Mouse (Mus musculus) lung, postnatal 0 days (tissue): Measurements from ENCODE around the gene Ankrd27. TPM values are rescaled to one million over a fixed set of nuclear protein-coding genes. Genes with fewer than 3 reads are reported as not detected.

Experiments used
- ATAC-seq: fragments of 200-750 bp; cut with Nextera tagmentation; 2 replicates; pipeline ENCODE4 v1.8.0; 2017; ENCODE audit warnings: moderate library complexity
- DNase-seq: peaks from one replicate; pipeline ENCODE4 v3.0.0-alpha.2; 2016; ENCODE audit warnings: low spot score
- H3K27ac ChIP-seq: fragments of 300-500 bp; sonication (generic); 2 replicates; pipeline ENCODE4 v1.5.1; 2014; ENCODE audit warnings: antibody characterized with exemption, mild to moderate bottlenecking, low read length, mixed read lengths
- H3K27me3 ChIP-seq: fragments of 300-500 bp; sonication (generic); replicated peaks from 2 replicates; pipeline ENCODE4 v1.6.1; 2014; ENCODE audit warnings: low read length, mixed read lengths; ENCODE audit not compliant: insufficient read depth
- H3K36me3 ChIP-seq: fragments of 300-500 bp; sonication (generic); 2 replicates; pipeline ENCODE4 v1.6.1; 2014; ENCODE audit warnings: low read length, mixed read lengths; ENCODE audit not compliant: insufficient read depth
- H3K4me1 ChIP-seq: fragments of 300-500 bp; sonication (generic); 2 replicates; pipeline ENCODE4 v1.6.1; 2014; ENCODE audit warnings: antibody characterized with exemption, low read depth, low read length, mixed read lengths; ENCODE audit not compliant: insufficient read depth
- H3K4me2 ChIP-seq: fragments of 300-500 bp; sonication (generic); replicated peaks from 2 replicates; pipeline ENCODE4 v1.6.1; 2014; ENCODE audit warnings: low read depth, mild to moderate bottlenecking, low read length, moderate library complexity, mixed read lengths
- H3K4me3 ChIP-seq: fragments of 300-500 bp; sonication (generic); 2 replicates; pipeline ENCODE4 v1.5.1; 2014; ENCODE audit warnings: low read depth, low read length
- H3K9ac ChIP-seq: fragments of 300-500 bp; sonication (generic); replicated peaks from 2 replicates; pipeline ENCODE4 v1.6.1; 2014; ENCODE audit warnings: low read depth, mild to moderate bottlenecking
- H3K9me3 ChIP-seq: fragments of 300-500 bp; sonication (generic); 2 replicates; pipeline ENCODE4 v1.6.1; 2016; ENCODE audit warnings: low read length, mixed read lengths
- CTCF ChIP-seq: IDR thresholded peaks from 2 replicates; pipeline ENCODE4 v1.5.1; 2016; ENCODE audit warnings: antibody characterized with exemption, mild to moderate bottlenecking
- EP300 ChIP-seq: IDR thresholded peaks from 2 replicates; pipeline ENCODE4 v1.6.1; 2016; ENCODE audit warnings: antibody characterized with exemption, mild to moderate bottlenecking, control low read depth
- WGBS: fragments of 180-500 bp; shearing (Covaris S2); extraction: QIAGEN DNeasy Blood & Tissue Kit; methylation state at CpG from one replicate; pipeline ENCODE4 v1.1.7; 2014; 5-methylcytosine and 5-hydroxymethylcytosine counted together
- polyA plus RNA-seq: library from polyadenylated mRNA; unstranded; fragments of >200 nt; fragmentation: Nextera tagmentation; extraction: Ambion mirVana; gene quantifications from 2 replicates; pipeline ENCODE4 v1.2.1, GENCODE M21; 2015

Ankrd27 gene
- polyA plus RNA-seq, 1 experiment from 2014 or later, result 12.7 TPM

GRCm38 (mm10) chr7:35587728-35588127 lies 1.7 kb downstream of the Ankrd27 start:
- no peaks in the 10 kb centered on the region for H3K36me3 ChIP-seq
- 61% methylated on average over 5 of the region's 5 CpGs for WGBS
- TF ChIP-seq EP300, result no peak
- no peak for TF ChIP-seq CTCF
- H3K4me2 ChIP-seq, result no peak overlapping the region
- H3K27ac ChIP-seq, result no peak overlapping the region
- ATAC-seq (no peak), DNase-seq (no peak)
- no peak overlapping the region for H3K9ac ChIP-seq
- no peak overlapping the region for H3K4me3 ChIP-seq
- peaks cover 8% of the 10 kb centered on the region; the same call in 1 of the 2 replicates for H3K4me1 ChIP-seq
- H3K9me3 ChIP-seq, result no peaks in the 10 kb centered on the region
- H3K27me3 ChIP-seq, result peaks cover 14% of the 10 kb centered on the region

GRCm38 (mm10) chr7:35588680-35589428 lies 2.8 kb downstream of the Ankrd27 start:
- no peak overlapping the region for H3K27ac ChIP-seq
- peaks cover 8% of the 10 kb centered on the region; the same call in 1 of the 2 replicates for H3K4me1 ChIP-seq
- WGBS, result 65% methylated on average over 9 of the region's 9 CpGs
- H3K27me3 ChIP-seq, result peaks cover 9% of the 10 kb centered on the region
- ATAC-seq (no peak), DNase-seq (no peak)
- H3K36me3 ChIP-seq, result peaks cover 10% of the 10 kb centered on the region; the same call in 1 of the 2 replicates
- TF ChIP-seq CTCF (no peak), EP300 (no peak)
- no peaks in the 10 kb centered on the region for H3K9me3 ChIP-seq
- no peak overlapping the region for H3K4me2 ChIP-seq
- no peak overlapping the region for H3K9ac ChIP-seq
- no peak overlapping the region for H3K4me3 ChIP-seq

GRCm38 (mm10) chr7:35589485-35589884 lies 3.4 kb downstream of the Ankrd27 start:
- H3K9ac ChIP-seq, result no peak overlapping the region
- DNase-seq, result no peak
- H3K27me3 ChIP-seq, result peaks cover 2% of the 10 kb centered on the region; the same call in 1 of the 2 replicates
- no peaks in the 10 kb centered on the region for H3K9me3 ChIP-seq
- TF ChIP-seq EP300 (no peak), CTCF (no peak)
- peaks cover 10% of the 10 kb centered on the region for H3K36me3 ChIP-seq
- no peak overlapping the region for H3K4me2 ChIP-seq
- 71% methylated on average over 7 of the region's 7 CpGs for WGBS
- no peak overlapping the region for H3K4me3 ChIP-seq
- H3K4me1 ChIP-seq, result peaks cover 8% of the 10 kb centered on the region; the same call in 1 of the 2 replicates
- H3K27ac ChIP-seq, result no peak overlapping the region
- ATAC-seq, result no peak

- Histone ChIP-seq H3K4me1 (peaks cover 8% of the 10 kb centered on the region; the same call in 1 of the 2 replicates), H3K27ac (no peak overlapping the region), H3K27me3 (no peaks in the 10 kb centered on the region), H3K4me3 (no peak overlapping the region), H3K36me3 (peaks cover 10% of the 10 kb centered on the region), H3K9me3 (no peaks in the 10 kb centered on the region), H3K4me2 (no peak overlapping the region), H3K9ac (no peak overlapping the region)
- ATAC-seq (no peak), DNase-seq (peak; percentile 23)
- TF ChIP-seq EP300 (no peak), CTCF (no peak)
- 80% methylated on average over 10 of the region's 10 CpGs for WGBS
Observed at GRCm38 (mm10) chr7:35590731-35591191, 4.7 kb downstream of the Ankrd27 start.

- Histone ChIP-seq H3K4me3 (no peak overlapping the region), H3K27ac (no peak overlapping the region), H3K9me3 (no peaks in the 10 kb centered on the region), H3K36me3 (peaks cover 14% of the 10 kb centered on the region), H3K27me3 (no peaks in the 10 kb centered on the region), H3K4me2 (no peak overlapping the region), H3K4me1 (no peaks in the 10 kb centered on the region), H3K9ac (no peak overlapping the region)
- DNase-seq (no peak), ATAC-seq (no peak)
- TF ChIP-seq EP300, result no peak
- WGBS, result 90% methylated on average over 5 of the region's 5 CpGs
Observed at GRCm38 (mm10) chr7:35594311-35594710, 8.3 kb downstream of the Ankrd27 start.

GRCm38 (mm10) chr7:35599492-35599891 lies 13.4 kb downstream of the Ankrd27 start:
- peaks cover 13% of the 10 kb centered on the region for H3K36me3 ChIP-seq
- no peak overlapping the region for H3K27ac ChIP-seq
- no peaks in the 10 kb centered on the region for H3K9me3 ChIP-seq
- no peaks in the 10 kb centered on the region for H3K27me3 ChIP-seq
- WGBS, result 86% methylated on average over 9 of the region's 9 CpGs
- H3K9ac ChIP-seq, result no peak overlapping the region
- no peak for DNase-seq
- TF ChIP-seq CTCF (peak; percentile 2; the same call in 1 of the 2 replicates), EP300 (no peak)
- H3K4me1 ChIP-seq, result no peaks in the 10 kb centered on the region
- H3K4me2 ChIP-seq, result no peak overlapping the region
- H3K4me3 ChIP-seq, result no peak overlapping the region
- no peak for ATAC-seq
